Mouse (Mus musculus) heart, postnatal 0 days (tissue): Measurements from ENCODE around the gene Dtl.

Experiments
- CTCF ChIP-seq: IDR thresholded peaks from 2 replicates; pipeline ENCODE4 v1.5.1; 2016; ENCODE audit warnings: antibody characterized with exemption, control low read depth, low read depth
- EP300 ChIP-seq: IDR thresholded peaks from 2 replicates; pipeline ENCODE4 v1.6.1; 2016; ENCODE audit warnings: antibody characterized with exemption, low read depth

DNA sequence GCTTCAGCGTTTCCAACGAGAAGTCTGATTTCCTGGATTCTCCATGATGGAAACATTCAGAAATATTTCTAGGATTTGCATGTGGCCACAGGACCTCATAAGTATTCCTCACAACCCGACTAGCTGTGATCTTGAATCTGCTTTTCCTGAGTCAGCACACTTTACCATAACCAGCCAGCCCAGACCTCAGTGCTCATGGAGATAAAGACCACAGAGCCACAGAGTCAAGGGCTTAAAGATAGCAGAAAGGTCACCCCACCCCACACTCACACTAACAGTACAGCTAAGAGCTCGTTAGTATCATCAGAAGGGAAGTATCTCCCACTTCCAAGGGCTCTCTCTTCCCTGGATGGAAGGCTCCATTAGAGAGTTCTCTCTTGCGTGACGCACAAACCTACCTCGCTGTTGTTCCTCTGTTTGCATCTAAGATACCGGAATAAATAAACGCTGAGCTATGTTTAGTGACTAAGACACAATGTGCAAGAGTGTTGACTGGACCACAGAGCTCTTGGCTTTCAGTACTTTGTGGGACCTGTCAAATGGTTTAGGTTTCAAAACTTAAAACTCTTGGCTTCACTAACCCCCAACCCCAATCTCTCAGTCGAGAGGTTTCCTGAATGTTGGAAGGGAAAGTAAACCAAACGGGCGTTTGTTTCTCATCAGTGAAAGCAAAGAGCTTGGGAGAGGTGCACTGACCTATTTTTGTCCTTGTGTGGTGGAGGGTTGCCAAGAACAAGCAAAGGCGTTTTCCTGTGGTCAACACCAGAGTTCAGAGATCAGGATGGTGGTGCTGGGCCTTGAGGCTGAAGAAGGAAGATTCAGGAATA lies 81.7 kb downstream of the Dtl start:
- TF ChIP-seq CTCF (no peak), EP300 (peak; percentile 62; the same call in 1 of the 2 replicates)
